Comparison of ENCODE assay signal across 12 mouse cellular contexts in the genomic region with DNA sequence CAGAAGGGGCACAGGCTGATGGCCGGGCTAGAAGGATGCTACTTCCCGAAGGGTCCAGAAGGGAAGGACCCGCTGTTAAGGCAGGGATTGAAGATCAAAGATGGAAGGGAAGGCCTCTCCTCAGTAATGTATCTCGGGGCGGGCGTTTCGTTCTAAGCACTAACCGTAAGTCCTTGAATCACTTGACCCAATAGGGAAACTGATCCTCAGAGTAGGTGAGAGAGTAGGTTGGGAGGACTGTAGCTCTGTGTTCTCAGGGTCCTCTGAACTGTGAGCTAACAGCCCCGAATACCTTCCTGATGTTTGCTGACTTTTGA. TPM values are rescaled to one million over a fixed set of nuclear protein-coding genes. Genes with fewer than 3 reads are reported as not detected.
A peak's percentile ranks its signal among the peaks of the same experiment; 100 is the strongest.
DNase-seq lines count a peak whose midpoint lies in the region; ATAC-seq and TF ChIP-seq lines count a peak whose summit lies in the region.
"Had no signal": no experiment of that assay in that cellular context is flagged by ENCODE, and none has a peak within 500 bp of the region (broad histone marks: within the 10 kb centered on the region; RNA-seq: fewer than 3 reads in every experiment).

No protein-coding gene starts in this region.

- H3K27ac ChIP-seq in stomach, embryonic 14.5 days (ENCODE audit: low read length) = peak overlapping the region; percentile 3; the same call in 1 of the 2 replicates
- H3K27ac ChIP-seq in stomach, postnatal 0 days (replicated peaks) = no peak overlapping the region
- no peak overlapping the region for H3K27ac ChIP-seq in forebrain, embryonic 15.5 days (replicated peaks)
- no peak overlapping the region for H3K27ac ChIP-seq in limb, embryonic 15.5 days

- no peak overlapping the region for H3K4me3 ChIP-seq in stomach, embryonic 14.5 days (ENCODE audit: low read depth, low read length)
- H3K4me3 ChIP-seq in stomach, postnatal 0 days (ENCODE audit: low read depth, low read length) = no peak overlapping the region
- peak overlapping the region; percentile 19 for H3K4me3 ChIP-seq in forebrain, embryonic 15.5 days
- peak overlapping the region; percentile 25 for H3K4me3 ChIP-seq in limb, embryonic 15.5 days

- no peak overlapping the region for H3K9ac ChIP-seq in stomach, embryonic 14.5 days (replicated peaks; ENCODE audit: low read depth, low read length)
- no peak overlapping the region for H3K9ac ChIP-seq in stomach, postnatal 0 days (ENCODE audit: low read length)
- H3K9ac ChIP-seq in forebrain, embryonic 15.5 days (replicated peaks) = no peak overlapping the region
- no peak overlapping the region for H3K9ac ChIP-seq in limb, embryonic 15.5 days

- no peak for DNase-seq in stomach, postnatal 0 days (ENCODE audit: low spot score)
- DNase-seq in urinary bladder, postnatal 10 days (ENCODE audit: low spot score) = no peak
- no peak for DNase-seq in gastrocnemius, postnatal 4 days (ENCODE audit: low spot score in 2 of 2)
- no peak for DNase-seq in layer of hippocampus, adult 11-12 months (ENCODE audit: low spot score)
- DNase-seq: cerebellum, adult 2 months; layer of hippocampus, postnatal 36 days; thymus, postnatal 36 days had no signal

- H3K36me3 ChIP-seq in stomach, embryonic 14.5 days (ENCODE audit: control insufficient read depth, insufficient read depth, low read length) = no peaks in the 10 kb centered on the region
- H3K36me3 ChIP-seq in stomach, postnatal 0 days (ENCODE audit: control insufficient read depth, insufficient read depth, low read length) = no peaks in the 10 kb centered on the region
- H3K36me3 ChIP-seq in forebrain, embryonic 15.5 days = no peaks in the 10 kb centered on the region
- no peaks in the 10 kb centered on the region for H3K36me3 ChIP-seq in limb, embryonic 15.5 days
- H3K36me3 ChIP-seq: G1E had no signal

- no peak for ATAC-seq in stomach, embryonic 14.5 days (ENCODE audit: insufficient number of reproducible peaks, insufficient read depth, low FRiP score, low read depth)
- no peak for ATAC-seq in stomach, postnatal 0 days (ENCODE audit: low FRiP score, low TSS enrichment)
- ATAC-seq in forebrain, embryonic 15.5 days (replicated peaks) = no peak
- no peak for ATAC-seq in limb, embryonic 15.5 days (ENCODE audit: insufficient number of reproducible peaks, low FRiP score, low TSS enrichment, low read depth)
- ATAC-seq: inflammation-experienced regulatory T-cells, adult 6 months had no signal

- no peaks in the 10 kb centered on the region for H3K4me1 ChIP-seq in stomach, embryonic 14.5 days (ENCODE audit: control insufficient read depth, insufficient read depth, low read length)
- no peaks in the 10 kb centered on the region for H3K4me1 ChIP-seq in stomach, postnatal 0 days (replicated peaks; ENCODE audit: control insufficient read depth, insufficient read depth)
- peaks cover 16% of the 10 kb centered on the region for H3K4me1 ChIP-seq in forebrain, embryonic 15.5 days
- H3K4me1 ChIP-seq in limb, embryonic 15.5 days = peaks cover 15% of the 10 kb centered on the region

- WGBS in stomach, embryonic 14.5 days = 2% methylated on average over 9 of the region's 9 CpGs
- WGBS in stomach, postnatal 0 days = 4% methylated on average over 9 of the region's 9 CpGs
- 4% methylated on average over 9 of the region's 9 CpGs for WGBS in forebrain, embryonic 15.5 days
- WGBS in limb, embryonic 15.5 days = under 1% methylated on average over 9 of the region's 9 CpGs

- no peak for TF ChIP-seq EP300 in stomach, postnatal 0 days (optimal IDR thresholded peaks at IDR 0.05)

- no peak for TF ChIP-seq CTCF in stomach, postnatal 0 days (IDR thresholded peaks at IDR 0.05; ENCODE audit: low read depth)

- H3K4me2 ChIP-seq in stomach, embryonic 14.5 days (replicated peaks; ENCODE audit: low read depth, low read length) = no peak overlapping the region
- H3K4me2 ChIP-seq in stomach, postnatal 0 days (replicated peaks; ENCODE audit: low read depth) = no peak overlapping the region
- peak overlapping the region; percentile 46 for H3K4me2 ChIP-seq in forebrain, embryonic 15.5 days (replicated peaks)
- no peak overlapping the region; the same call in 1 of the 2 replicates for H3K4me2 ChIP-seq in limb, embryonic 15.5 days

- H3K9me3 ChIP-seq in stomach, embryonic 14.5 days (ENCODE audit: control insufficient read depth, low read depth, low read length) = no peaks in the 10 kb centered on the region
- H3K9me3 ChIP-seq in stomach, postnatal 0 days (ENCODE audit: control insufficient read depth, low read length) = no peaks in the 10 kb centered on the region
- H3K9me3 ChIP-seq in forebrain, embryonic 15.5 days = no peaks in the 10 kb centered on the region
- H3K9me3 ChIP-seq in limb, embryonic 15.5 days = no peaks in the 10 kb centered on the region

- peaks cover 58% of the 10 kb centered on the region for H3K27me3 ChIP-seq in stomach, embryonic 14.5 days (ENCODE audit: control insufficient read depth, insufficient read depth, low read length)
- H3K27me3 ChIP-seq in stomach, postnatal 0 days (ENCODE audit: control insufficient read depth, insufficient read depth, low read length) = peaks cover 14% of the 10 kb centered on the region; the same call in 1 of the 2 replicates
- peaks cover 77% of the 10 kb centered on the region for H3K27me3 ChIP-seq in forebrain, embryonic 15.5 days
- peaks cover 90% of the 10 kb centered on the region for H3K27me3 ChIP-seq in limb, embryonic 15.5 days

RNA-seq across cellular contexts. Expression of gene Tmem33, which starts 43.6 kb away (rescaled TPM):
- 79.1 and 83.3 TPM in 2 replicates for polyA plus RNA-seq in stomach, embryonic 14.5 days (2014; fragmentation: Nextera tagmentation; extraction: Ambion mirVana)
- 98.1 and 106 TPM in 2 replicates for polyA plus RNA-seq in stomach, postnatal 0 days (2015; fragmentation: Nextera tagmentation; extraction: Ambion mirVana)
- polyA plus RNA-seq in forebrain, embryonic 15.5 days (2015; fragmentation: Nextera tagmentation; extraction: Ambion mirVana) = 75.8 and 80.5 TPM in 2 replicates
- polyA plus RNA-seq in limb, embryonic 15.5 days (2015; fragmentation: Nextera tagmentation; extraction: Ambion mirVana) = 85.3 and 88.1 TPM in 2 replicates
- total RNA-seq in gastrocnemius, postnatal 4 days (2021) = 10 to 100 TPM; 38.2 to 42.6 TPM

Comparison
In these comparisons a context has a peak if more than half of its experiments do, and no peak if none do; other contexts are left out.
1. H3K4me3 ChIP-seq: peak in forebrain, embryonic 15.5 days (single experiment) and limb, embryonic 15.5 days (single experiment); none in stomach, embryonic 14.5 days (single experiment) and stomach, postnatal 0 days (single experiment).